Mouse (Mus musculus): ENCODE measurements around the gene Commd4. TPM values are rescaled to one million over a fixed set of nuclear protein-coding genes. Genes with fewer than 3 reads are reported as not detected.

Commd4 gene
- total RNA-seq, 2 experiments from 2014 or later = 19.3 to 25.9 TPM

- DNase-seq = no peak
Observed at GRCm38 (mm10) chr9:57141417-57142353, 16.4 kb downstream of the Commd4 start.

- no peak for DNase-seq
Observed at GRCm38 (mm10) chr9:57139571-57139970, 18.6 kb downstream of the Commd4 start.

GRCm38 (mm10) chr9:57139110-57139509 lies 19.0 kb downstream of the Commd4 start:
- no peak for DNase-seq

GRCm38 (mm10) chr9:57138507-57138906 lies 19.6 kb downstream of the Commd4 start:
- no peak for DNase-seq

- DNase-seq = no peak
Observed at GRCm38 (mm10) chr9:57137777-57138176, 20.4 kb downstream of the Commd4 start.

GRCm38 (mm10) chr9:57137246-57137645 lies 20.9 kb downstream of the Commd4 start:
- DNase-seq = no peak

GRCm38 (mm10) chr9:57130577-57131433 lies 27.3 kb downstream of the Commd4 start, which contains the start of gene Man2c1:
TSS of gene Man2c1 (plus strand) at chr9:57130690.
- DNase-seq = peak; percentile 90

GRCm38 (mm10) chr9:57129641-57130040 lies 28.5 kb downstream of the Commd4 start:
- DNase-seq = no peak

GRCm38 (mm10) chr9:57117261-57117755 lies 40.8 kb downstream of the Commd4 start:
- DNase-seq = no peak

Other genes with a start within 250 kb of the Commd4 start
- gene Snx33, start 230.0 kb downstream of the Commd4 start, total RNA-seq (2021) = 1 to 10 TPM; 3.4 to 5.4 TPM
- 10 to 100 TPM; 45.1 to 45.3 TPM for gene Imp3, start 220.9 kb downstream of the Commd4 start, total RNA-seq (2021)
- 1 to 10 TPM; 7.0 to 9.1 TPM for gene Snupn, start 207.5 kb downstream of the Commd4 start, total RNA-seq (2021)
- gene Ptpn9, start 163.4 kb downstream of the Commd4 start, total RNA-seq (2021) = 1 to 10 TPM; 4.4 to 5.4 TPM
- 10 to 100 TPM; 12.5 to 19.6 TPM for gene Sin3a, start 86.3 kb downstream of the Commd4 start, total RNA-seq (2021)
- 10 to 100 TPM; 27.6 to 29.0 TPM for gene Man2c1, start 27.6 kb downstream of the Commd4 start, total RNA-seq (2021)
- 1 to 10 TPM; 5.1 to 5.8 TPM for gene Neil1, start 10.0 kb downstream of the Commd4 start, total RNA-seq (2021)
- gene Trcg1, start 78.2 kb upstream of the Commd4 start, total RNA-seq (2021) = not detected
- gene 1700017B05Rik, start 104.3 kb upstream of the Commd4 start, total RNA-seq (2021) = 1 to 10 TPM; 2.9 to 5.2 TPM

Measured in gastrocnemius, postnatal 25 days (tissue).